Mouse (Mus musculus) kidney, adult 2 months (tissue): ENCODE data around the gene Xrcc6.

Source experiments
- CTCF ChIP-seq: fragments of 200-500 bp; conservative IDR thresholded peaks from 2 replicates; pipeline ENCODE4 v1.5.1; 2011; ENCODE audit warnings: low read depth, mild to moderate bottlenecking, control low read depth, low read length, moderate library complexity, mixed read lengths; ENCODE audit not compliant: insufficient read depth, insufficient read length
- POLR2A ChIP-seq: fragments of 200-500 bp; IDR thresholded peaks from one replicate; pipeline ENCODE4 v1.6.1; 2011; ENCODE audit warnings: low read depth, low read length, control low read depth

- TF ChIP-seq CTCF (no peak), POLR2A (no peak)
Measured at GRCm38 (mm10) chr15:81940219-81940618, 47.4 kb upstream of the Xrcc6 start.
